Mouse (Mus musculus) embryo, embryonic 11.5 days (tissue): ENCODE measurements around the gene Adgrl1.

Experiments used
- DNase-seq: peaks from one replicate; pipeline ENCODE4 v3.0.0-alpha.2; 2012; ENCODE audit warnings: low read depth, low spot score

The Adgrl1 gene

DNA sequence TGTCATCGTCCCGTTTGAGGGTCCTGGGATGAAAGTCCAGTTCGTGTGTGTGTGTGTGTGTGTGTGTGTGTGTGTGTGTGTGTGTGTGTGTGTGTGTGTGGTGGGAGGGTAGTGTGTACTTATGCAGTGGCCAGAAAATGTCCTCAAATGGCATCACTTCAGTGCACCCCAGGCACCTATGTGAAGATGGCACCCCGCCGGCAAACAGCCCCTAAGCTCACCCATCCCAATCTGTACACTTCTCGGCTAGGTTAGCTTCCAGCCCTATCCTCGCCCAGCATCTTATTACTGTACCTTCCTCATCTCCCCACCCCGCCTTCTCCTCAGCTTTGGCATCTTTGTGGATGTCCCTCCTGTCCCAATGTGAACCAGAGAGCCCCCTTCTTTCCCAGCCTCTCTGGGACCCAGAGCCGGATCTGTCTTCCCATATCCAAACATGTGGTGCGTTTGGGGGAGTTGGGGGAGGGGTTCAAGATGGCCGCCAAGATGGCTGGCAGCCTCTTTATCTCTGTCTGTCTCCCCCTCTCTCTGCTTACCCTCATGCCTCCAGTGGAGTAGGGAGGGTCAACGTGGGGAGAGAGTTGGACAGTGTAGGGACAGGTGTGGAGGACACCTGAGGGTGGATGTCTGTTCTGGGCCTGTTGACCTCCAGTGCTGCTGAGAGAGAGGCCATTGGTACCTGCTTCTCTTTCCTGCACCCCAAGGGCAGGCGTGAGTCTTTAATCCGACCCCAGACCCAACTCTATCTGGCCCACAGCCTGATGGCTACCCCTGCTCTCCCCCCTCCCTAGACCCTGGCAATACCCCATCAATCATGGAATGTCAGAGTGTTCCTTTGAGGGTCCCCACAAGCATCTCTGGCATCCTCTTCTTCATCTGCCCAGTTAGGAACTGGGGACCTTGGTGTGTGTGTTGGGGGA, 1.9 kb downstream of the Adgrl1 start:
- no peak for DNase-seq

DNA sequence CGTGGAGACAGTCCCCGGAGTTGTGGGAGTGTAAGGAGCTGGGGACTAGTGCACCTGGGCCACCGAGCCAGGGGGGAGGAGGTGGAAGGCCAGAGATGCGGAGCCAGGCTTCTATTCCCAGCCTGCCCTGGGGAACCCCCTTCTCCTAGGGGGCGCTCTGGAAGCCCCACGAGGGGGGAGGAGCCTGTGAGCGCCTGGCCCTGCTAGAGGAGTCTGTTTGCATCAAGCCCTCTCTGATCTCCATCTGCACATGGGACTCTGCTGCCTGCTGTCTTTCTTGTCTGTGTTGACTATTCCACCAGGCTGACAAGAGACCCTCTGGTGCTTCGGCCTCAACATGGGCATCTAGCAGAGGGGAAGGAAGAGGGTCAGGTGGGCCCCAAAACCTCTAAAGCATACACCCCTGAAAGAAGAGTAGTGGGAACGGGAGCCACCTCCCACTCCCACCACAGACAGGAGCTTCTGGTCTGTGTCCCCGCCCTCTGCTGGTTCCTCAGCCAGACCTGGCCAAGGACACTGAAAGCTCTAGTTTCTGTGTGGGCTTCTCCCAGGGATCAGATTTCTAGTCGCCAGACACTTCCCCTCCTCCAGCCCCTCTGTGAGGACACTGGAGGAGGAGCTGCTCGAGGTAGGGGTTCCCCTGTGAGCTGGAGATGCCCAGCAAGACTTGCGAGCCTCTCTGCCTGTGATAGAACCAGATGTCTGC, 3.2 kb downstream of the Adgrl1 start:
- no peak for DNase-seq

DNA sequence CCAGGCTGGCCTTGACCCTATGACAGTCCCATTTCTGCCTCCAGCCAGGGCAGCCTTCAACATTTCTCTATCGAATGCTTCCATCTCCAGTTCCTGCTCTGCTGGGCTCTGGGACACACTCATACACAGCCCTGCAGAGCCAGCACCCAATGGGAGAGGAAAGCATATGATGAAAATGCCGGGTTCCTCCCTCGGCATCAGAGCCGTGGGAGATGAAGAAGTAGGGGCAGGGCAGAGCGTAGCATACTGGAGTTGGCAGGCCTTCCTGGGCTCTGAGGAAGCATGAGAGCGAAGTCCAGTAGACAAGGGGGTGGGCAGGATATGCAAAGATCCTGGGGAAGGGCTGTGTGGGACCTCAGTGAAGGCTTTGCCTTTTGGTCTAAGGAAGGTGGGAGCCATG, 8.7 kb downstream of the Adgrl1 start:
- DNase-seq = no peak

DNA sequence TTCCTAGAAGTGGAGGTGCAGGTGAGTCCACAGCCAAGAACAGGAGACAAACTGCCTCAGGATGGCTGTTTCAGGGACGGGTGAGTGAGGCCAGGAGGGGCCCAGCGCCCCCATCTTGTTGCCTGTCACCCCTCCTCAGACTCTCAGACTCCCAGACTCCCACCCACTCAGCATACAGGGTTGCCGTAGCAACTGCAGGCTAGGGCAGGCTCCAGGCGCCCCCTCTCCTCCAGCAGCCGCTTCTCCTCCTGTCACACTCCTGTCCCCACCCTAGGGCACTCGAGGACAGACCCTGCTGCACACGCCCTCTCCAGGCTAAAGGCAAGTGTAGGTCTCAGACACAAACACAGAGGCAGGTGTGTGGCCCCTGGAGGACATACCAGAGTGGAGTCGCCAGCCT, 9.4 kb downstream of the Adgrl1 start:
- no peak for DNase-seq

DNA sequence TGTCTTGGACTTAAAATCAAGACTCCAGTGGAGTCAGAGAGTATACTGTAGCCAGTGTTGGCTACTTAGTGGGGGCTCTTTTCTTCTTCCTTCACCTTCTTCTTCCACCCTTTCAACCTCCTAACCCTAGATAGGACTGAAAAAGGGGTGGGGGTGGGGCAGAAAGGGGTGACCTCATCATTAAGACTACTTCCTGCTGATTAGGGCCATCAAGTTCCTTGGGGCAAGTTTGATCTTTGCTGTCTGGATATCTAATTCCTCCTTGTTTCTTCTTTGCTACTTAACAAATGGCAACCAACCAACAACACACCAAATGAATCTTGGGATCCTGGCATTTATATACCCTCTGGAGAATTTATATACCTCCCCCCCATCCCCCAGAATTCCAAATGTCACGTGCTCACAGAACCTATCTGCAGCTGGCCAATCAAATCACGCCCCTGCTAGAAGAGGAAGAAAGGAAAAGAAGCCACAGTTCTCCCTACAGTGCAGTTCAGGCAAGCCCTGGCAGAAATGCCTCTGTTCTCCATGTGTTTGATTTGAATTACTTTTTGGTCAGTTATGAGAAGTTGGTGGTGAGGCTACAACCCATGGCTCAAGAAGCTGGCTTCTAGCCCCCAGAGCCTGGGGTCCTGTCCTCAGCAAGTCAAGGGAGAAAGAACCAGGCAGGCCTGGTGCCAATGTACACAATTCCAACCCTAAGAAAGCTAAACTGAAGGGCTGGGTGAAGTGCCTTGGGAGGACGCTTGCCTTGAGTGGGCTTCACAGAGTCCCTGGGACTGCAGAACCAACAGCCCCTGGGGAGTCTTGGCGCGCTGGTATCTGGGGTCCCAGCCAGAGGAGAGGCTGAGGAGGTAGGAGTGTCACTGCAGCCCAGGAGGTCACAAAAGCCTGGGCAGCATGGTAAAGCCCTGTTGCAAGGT, 12.2 kb downstream of the Adgrl1 start:
- DNase-seq = no peak

DNA sequence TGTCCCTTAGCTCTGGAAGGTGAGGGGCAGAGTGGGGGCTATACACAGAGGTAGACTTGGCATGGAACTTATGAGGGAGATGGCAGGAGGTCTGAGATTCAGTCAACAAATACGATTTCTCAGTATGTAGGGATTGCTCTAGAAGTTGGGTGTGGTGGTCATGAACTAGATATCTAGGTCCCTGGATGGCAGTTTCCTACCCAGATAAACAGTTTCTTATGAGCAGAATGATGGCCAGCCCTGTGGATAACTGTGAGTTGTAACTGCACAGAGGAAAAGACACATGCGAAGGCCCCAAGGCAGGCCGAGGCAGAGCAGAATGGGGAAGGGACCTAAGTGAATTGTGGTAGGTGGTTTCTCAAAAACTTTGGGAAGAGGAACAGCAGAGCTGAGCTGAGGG, 14.3 kb downstream of the Adgrl1 start:
- DNase-seq = no peak

DNA sequence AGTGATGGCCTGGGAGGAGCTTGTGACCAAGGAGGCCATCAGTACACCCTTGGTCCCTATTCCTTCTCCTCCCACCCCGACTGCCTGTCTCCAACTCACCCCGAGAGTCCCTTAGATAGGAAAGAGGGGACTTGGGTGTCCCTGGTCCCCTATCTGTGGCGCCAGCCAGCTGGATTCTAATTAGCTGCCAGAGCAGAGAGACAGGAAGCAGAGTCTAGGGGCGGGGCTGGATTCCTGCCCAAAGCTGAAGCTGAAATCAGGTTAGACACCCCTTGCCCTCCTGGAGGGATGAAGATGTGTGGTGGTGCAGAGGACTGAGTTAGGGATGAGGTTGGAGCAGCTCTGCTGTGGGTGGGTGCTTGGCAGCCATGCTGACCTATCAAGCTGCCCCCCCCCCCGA, 15.0 kb downstream of the Adgrl1 start:
- DNase-seq = no peak

DNA sequence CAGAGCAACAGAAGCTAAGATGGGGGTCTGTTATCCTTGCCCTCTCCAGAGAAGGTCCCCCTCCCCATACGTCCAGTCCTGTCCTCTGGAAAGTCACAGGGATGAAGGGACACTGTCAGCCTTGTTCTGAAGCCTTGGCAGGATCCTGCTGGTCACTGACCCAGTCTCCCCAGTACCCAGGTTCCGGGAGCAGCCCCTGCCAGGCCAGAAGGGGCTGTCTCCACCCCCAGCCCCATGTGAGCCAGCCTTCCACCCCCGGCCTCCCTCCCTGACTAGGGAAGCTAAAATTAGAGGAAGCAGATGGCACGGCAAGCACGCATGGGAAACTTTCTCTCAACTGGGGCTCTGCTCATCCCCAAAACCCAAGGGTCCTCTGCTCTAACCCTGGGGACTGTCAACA, 16.1 kb downstream of the Adgrl1 start:
- no peak for DNase-seq

DNA sequence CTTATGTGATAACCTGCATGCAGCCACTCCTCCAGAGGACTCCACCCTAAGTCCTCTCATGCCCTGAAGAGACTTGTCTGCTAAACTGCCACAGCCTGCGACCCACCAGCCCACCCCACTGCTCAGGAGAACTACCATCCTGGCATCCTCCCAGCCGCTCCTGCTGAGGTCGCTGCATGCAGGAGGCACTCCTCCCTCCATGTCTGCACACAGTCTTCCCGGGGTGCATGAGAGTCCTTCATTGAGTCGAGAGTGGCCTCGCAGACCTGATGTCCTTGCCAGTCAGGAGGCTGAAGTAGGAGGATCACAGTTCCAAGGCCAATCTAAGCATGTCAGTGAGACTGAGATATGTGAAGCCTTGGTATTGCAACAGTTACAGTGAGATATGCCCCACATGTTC, 17.7 kb downstream of the Adgrl1 start:
- DNase-seq = no peak

DNA sequence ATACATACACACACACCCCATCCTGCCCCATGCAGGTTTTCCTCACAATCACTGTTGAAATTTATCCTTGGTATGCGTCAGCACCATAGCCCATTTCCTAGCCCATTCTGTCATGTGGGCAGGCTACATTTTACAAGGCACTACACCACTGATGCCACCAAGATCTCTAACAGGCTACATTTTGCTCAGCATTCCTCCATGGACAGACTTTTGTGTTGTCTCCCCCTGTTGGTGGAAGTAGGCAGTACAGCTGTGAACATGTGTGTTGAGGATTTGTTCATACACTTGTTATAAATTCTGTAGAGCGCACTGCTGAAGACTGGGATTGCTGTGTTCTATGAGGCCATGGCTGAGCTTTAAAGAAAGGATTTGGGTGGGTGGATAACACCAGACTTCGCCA, 21.7 kb downstream of the Adgrl1 start:
- peak; percentile 73 for DNase-seq

DNA sequence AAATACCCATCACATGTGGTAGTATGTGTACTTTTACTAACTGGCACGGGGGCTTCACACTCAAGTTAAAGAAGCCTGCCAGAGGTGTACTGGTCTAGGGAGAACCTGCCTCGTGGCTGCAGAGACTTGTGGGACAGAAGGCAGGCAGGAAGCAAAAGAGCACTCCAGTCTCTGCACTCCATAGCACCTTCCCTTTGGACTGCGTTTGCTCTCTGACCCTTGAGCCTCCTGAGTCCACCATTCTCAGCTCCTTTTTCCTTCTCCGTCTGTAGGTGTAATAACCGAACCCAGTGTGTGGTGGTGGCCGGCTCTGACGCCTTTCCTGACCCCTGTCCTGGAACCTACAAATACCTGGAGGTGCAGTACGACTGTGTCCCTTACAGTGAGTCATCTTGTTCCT, 22.8 kb downstream of the Adgrl1 start:
- DNase-seq = no peak

DNA sequence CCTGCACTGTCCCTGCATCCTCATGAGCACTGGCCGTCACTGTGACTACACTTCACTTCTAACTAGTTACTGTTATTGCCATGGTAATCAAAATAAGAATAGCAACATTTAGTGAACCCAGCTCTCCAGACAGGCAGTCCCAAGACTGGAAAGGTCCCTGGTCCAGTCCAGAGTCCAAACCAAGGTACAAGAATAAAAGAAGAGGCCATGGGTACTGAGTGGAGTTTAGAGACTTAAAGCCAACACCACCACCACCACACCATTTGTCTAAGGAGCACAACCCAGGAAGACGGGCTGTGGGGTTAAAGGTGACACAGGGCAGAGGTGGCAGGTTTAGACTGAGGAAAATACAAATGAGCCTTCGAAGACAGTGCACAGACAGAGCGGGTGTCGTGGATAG, 24.7 kb downstream of the Adgrl1 start:
- no peak for DNase-seq

DNA sequence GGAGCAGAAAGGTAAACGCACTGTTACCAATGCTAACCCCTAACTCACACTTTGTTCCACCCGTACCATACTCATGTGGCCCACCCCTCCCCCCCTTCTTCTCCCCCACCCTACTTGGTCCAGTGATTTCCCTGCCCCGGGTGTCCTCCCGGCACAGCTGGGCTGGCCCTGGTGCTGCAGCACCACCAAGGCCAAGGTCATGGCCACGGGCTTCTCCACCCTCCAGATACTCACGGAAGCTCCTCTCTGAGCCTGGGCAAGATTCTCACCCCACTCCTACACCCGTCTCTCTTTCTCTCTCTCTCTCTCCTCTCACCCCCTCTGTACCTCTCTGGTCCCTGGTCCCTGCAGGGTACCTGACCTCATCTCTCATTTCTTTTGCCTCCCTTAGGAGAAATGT, 26.4 kb downstream of the Adgrl1 start:
- DNase-seq = no peak

DNA sequence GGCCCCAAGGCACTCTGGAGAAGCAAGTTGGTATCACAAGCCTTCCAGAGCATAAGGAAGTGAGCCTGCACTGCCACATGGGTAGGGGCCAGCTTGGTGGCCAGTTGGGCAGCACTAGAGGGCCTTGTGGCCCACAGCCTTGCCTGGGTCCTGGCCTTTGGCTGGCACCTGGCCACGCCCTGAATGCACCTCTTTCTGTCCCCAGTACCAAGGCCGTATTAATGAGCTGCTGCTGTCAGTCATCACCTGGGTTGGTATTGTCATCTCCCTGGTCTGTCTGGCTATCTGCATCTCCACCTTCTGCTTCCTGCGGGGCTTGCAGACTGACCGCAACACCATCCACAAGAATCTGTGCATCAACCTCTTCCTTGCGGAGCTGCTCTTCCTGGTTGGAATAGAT, 34.3 kb downstream of the Adgrl1 start:
- DNase-seq = no peak

DNA sequence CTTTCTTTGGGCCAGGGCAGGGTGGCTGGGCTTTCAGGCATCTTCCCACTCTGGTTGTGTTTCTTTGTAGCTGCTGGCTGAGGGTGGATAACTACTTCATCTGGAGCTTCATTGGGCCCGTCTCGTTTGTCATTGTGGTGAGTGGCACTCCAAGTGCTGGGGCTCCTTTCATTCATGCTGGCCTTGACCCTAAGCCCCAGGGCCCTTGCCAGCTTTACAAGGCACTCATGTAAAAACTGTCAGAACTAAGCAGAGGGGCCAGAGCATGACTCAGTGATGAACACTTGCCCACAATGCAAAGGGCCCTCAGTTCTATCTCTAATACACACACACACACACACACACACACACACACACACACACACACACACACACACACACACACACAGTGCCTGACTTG, 35.1 kb downstream of the Adgrl1 start:
- DNase-seq = no peak

DNA sequence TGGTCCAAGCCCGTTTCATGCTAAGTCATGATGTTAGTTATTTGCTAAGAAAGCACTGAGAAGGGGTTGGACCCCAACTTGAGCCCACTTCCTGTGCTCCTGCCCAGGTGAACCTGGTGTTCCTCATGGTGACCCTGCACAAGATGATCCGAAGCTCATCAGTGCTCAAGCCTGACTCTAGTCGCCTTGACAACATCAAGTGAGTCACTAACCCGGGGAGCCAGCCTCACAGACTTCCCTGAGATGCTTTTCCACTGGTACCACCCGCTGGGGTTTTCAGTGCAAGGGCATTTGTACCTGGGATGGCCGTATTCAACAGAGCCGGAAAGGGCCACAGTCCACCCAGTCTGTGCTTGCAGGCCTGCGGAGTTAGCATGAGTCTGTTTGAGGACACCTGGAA, 35.5 kb downstream of the Adgrl1 start:
- DNase-seq = no peak

DNA sequence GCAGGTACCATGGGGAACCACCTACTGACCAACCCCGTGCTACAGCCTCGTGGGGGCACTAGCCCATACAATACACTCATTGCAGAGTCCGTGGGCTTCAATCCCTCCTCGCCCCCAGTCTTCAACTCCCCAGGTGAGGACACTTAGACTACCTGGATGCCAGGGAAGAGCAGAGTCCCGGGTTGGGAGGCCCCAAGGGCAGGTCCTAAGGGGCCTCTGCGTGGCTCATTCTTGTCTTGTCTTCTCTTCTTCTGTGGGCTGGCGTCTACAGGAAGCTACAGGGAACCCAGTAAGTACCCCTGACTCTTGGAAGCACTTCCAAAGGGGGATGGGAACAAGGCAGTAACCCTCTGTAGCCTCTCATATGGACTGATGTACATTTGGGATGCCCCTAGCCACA, 37.7 kb downstream of the Adgrl1 start:
- no peak for DNase-seq

DNA sequence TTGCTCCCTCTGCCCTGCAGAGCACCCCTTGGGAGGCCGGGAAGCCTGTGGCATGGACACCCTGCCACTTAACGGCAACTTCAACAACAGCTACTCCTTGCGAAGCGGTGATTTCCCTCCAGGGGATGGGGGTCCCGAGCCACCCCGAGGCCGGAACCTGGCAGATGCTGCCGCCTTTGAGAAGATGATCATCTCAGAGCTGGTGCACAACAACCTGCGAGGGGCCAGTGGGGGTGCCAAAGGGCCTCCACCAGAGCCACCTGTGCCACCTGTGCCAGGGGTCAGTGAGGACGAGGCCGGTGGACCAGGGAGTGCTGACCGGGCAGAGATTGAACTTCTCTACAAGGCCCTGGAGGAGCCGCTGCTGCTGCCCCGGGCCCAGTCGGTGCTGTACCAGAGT, 38.4 kb downstream of the Adgrl1 start:
- no peak for DNase-seq

DNA sequence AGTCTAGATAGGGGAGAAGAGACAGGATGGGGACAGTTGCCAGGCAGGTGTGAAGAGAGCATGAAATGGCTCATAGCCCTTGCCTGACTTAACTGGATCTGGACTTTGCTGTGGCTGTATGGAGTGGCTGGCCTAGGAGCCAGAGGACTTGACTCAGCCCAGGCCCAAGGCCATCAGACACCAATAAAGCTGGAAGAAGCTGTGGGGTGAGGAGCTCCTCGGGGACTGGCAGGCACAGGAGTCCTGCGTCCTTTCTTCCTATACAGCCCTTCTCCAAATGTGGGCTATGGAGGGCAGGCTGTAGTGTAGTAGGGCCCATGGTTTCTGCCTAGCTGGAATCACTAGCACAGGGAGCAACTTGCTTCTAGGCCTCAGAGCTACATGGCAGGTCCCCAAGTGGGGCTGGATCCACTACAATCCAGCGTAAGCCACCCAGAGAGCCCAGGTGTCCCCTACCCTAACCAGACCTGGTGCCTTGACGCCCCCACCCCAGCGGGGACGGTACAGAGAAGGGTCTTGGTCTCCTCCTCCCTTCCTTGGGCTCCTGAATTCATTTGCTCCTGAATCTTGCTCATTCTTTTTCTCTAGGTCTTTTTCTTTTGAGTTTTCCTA, 41.3 kb downstream of the Adgrl1 start:
- DNase-seq = no peak

DNA sequence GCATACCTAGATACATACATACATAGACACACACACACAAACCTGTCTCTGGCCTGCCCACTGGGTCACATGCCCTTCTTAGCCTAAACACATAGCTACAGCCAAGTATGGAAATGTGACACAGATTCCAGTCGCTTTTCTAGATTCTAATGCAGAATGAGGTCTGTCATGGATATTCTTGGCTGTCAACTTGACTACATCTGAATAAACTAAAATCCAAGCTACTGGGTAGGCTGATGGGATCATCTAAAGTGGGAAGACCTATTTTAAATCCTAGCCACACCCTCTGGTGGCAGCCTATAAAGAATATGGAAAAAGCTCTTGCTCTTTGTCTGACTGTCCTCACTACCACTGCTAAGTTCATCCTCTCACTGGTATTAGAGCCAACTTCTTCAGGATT, 42.5 kb downstream of the Adgrl1 start:
- DNase-seq = no peak

DNA sequence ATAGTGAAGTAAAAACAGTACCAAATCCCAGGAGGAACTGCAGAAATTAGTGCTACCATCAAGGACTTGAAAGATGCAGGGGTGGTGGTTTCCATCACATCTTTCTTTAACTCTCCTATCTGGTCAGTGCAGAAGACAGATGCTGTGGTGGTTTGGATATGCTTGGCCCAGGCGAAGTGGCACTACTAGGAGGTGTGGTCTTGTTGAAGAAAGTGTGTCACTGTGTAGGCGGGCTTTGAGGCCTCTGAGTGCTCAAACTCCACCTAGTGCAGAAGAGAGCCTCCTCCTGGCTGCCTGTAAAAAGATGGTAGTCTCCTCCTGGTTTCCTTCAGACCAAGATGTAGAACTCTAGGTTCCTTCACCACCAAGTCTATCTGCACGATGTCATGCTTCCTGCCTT, 45.6 kb downstream of the Adgrl1 start:
- DNase-seq = no peak

DNA sequence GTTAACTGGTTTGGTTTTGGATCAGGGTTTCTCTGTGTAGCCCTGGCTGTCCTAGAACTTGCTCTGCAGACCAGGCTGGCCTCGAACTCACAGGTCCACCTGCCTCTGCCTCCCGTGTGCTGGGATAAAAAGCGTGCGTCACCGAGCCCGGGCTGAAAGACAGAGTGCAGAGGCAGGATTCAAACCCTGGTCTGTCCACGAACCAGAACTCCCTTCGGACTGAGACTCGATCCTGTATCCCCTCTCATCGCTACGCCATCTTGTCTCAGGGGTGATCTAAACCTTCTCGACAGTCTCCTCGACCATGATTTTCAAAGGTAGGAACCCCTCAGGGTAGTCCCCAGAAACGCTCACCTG, 54.8 kb downstream of the Adgrl1 start:
- DNase-seq = no peak
